Mouse (Mus musculus) frontal cortex, adult (tissue): ENCODE data around the gene Sec24c.

ENCODE experiments used
- ATAC-seq: cut with Nextera tagmentation; 2 replicates; pipeline ENCODE4 v1.9.2; 2017; ENCODE audit warnings: mild to moderate bottlenecking, moderate library complexity, mixed read lengths; ENCODE audit not compliant: low TSS enrichment

The Sec24c gene

DNA sequence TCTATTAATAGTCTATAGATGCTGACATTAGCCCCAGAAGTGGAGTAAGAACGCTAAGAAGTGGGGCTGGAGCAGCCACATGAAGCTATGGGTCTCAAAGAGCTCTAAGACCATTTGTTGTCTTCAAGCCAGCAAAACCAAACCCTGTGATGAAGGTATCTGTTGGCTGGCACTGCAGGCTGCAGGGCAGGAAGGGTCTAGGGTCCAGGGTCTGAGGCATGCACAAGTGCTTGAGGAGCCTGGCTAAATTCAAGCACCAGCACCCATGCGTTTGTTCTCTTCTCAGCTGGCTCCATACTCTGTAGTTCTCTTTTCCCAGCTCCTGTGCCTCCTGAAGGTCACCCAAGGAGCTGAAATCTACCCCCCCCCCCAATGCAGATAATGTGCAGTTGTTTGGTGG lies 60.9 kb downstream of the Sec24c start:
- ATAC-seq, result no peak

DNA sequence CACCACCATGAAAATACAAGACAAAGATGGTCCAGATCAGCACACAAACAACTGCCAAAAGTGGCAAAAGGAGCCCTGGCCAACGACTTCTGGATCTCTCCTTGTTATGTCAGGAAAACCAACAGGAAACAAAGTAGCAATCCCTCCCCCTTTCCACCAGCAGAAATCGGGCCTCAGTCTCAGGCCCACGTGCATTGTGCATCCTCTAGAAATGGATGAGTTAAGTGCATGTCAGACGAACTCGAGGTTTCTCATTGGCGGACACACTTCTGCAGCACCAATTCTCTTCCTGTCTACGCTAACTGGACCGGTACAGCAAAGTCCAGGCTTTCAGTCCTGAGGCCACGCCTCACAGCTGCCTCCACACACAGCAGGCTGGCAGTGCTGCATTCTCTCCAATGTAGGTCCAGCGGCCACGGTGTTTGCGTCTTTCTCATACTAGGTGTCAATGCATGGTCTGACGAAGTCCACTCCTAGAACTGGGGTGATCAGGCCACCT lies 61.8 kb downstream of the Sec24c start:
- ATAC-seq, result no peak

DNA sequence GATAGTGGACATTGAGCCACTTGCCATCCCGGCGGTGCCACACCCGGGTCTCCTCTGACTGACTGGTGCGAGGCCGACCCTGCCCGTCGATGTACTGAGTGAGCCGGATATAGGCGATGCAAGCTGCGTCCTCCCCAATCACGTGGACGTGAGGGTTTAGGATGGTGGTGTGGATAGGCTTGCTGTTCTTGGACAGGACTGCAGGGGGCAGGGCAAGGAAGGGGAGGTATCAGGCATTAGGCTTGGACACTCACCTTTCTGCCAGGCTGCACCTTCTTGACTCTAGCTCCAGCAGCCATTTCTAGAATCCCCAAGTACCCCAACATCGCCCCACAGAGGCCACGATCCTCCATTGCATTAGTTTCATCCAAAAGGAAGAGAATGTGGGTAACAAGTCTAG lies 63.2 kb downstream of the Sec24c start:
- 0 out of 2 replicates have a peak, but pooled peaks have one; percentile 7 for ATAC-seq

DNA sequence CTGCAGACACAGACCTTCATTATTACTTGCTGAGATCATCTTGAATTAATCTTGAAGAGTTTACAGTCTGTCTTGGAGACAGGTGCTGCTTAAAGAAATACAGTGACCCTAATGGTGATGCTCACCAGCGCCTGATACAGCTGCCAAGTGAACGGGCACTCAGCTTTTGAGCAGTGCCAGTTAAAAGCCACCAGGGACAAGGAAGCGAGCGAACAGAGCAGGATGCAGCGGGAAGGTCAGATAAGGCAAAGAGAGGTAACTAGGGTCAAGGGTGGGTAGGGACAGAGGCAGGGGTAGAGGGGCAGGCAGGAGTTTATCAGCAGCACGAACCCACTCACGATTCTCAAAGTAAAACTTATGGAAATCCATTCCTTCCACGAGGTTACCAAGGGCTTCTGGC lies 64.4 kb downstream of the Sec24c start:
- no peak for ATAC-seq

DNA sequence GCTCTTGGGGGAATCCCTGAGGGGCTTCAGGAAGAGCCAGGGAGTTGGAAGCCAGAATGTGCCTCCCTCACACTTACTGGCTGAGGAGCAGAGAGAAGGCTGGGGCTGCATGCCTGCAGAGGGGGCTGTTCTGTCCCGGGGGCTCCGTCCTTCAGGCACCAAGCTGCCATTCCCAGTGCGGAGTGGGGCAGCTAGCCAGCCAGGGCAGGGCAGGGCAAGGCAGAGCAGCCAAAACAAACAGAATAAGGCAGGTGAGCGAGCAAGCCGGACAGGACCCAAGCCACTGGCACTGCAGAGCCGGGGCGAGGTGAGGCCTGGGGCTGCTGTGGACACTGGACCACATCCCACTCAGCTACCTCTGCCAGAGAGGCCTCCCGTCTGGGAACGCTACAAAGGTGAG lies 67.2 kb downstream of the Sec24c start:
- no peak for ATAC-seq

DNA sequence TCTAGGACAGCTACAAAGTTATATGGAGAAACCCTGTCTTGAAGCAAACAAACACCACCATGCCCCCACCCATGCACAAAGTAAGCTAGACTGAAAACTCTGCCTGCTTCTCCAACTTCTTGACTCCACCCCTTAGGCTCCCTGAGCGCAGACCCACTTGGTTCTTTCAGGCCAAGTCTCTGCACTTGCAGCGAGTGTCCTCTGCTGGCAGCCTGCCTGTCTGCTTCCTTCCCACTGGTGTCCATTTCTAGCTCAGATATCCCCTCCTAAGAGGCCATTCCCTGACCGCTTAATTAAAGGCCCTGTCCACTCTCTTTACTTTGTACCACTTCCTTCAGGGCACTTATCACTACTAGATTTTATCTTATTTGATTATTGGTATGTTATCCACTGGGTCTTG lies 69.5 kb downstream of the Sec24c start:
- ATAC-seq, result no peak
